In the genomic region with DNA sequence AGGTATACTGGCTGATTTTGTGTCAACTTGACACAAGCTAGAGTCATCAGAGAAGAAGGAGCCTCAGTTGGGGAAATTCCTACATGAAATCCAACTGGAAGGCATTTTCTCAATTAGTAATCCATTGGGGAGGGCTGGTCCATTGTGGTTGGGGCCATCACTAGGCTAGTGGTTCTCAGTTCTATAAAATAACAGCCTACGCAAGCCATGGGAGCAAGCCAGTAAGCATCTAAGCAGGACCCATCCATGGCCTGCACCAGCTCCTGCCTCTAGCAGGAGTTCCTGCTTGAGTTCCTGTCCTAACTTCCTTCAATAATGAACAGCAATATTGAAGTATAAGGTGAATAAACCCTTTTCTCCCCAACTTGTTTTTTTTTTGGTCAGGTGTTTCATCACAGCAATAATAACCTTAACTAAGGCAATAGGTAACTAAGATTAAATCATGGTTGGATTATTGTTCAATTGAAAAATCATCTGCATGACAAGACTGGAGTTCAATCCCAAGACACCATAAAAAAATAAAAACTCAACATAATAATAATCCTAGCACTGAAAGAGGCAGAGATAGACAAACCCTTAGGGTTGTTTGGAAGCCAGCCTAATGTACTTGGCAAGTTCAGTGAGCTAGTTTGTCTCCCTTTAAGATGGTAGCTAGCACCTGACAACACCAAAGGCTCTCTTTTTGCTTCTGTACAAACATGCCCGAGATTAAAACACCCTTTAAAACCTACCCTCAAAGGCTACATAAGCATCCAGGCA, we compare ENCODE assay signal across 26 mouse cellular contexts. TPM values are rescaled to one million over a fixed set of nuclear protein-coding genes. Genes with fewer than 3 reads are reported as not detected.
DNase-seq lines count a peak whose midpoint lies in the region; ATAC-seq lines count a peak whose summit lies in the region.
"Had no signal": no experiment of that assay in that cellular context is flagged by ENCODE, and none has a peak within 500 bp of the region (broad histone marks: within the 10 kb centered on the region; RNA-seq: fewer than 3 reads in every experiment).

No protein-coding gene starts in this region.

- peak; percentile 50 for DNase-seq in heart, adult 11 months
- DNase-seq in heart, adult 9 months (ENCODE audit: low spot score in 2 of 2) = no peak
- DNase-seq in kidney, adult 9 months = peak; percentile 87
- DNase-seq in fat pad, adult 2 months (ENCODE audit: extremely low read depth, low read depth, low spot score) = peak; percentile 23
- DNase-seq: adrenal gland, adult 8-10 months; adrenal gland, postnatal 14 days; adrenal gland, postnatal 36 days; B cell, adult 2 months; cerebellum, adult 11-12 months; cerebellum, adult 2 months; cerebellum, adult 9-10 months; cerebellum, postnatal 10 days; cerebellum, postnatal 25 days had no signal

- ATAC-seq in kidney, embryonic 15.5 days (replicated peaks; ENCODE audit: low FRiP score) = no peak
- ATAC-seq: activated CD4-positive, CD25-positive, alpha-beta regulatory T cell, adult 4 months; CD4-positive, CD25-positive, alpha-beta regulatory T cell, adult 4 months; forebrain, embryonic 14.5 days; forebrain, embryonic 16.5 days; Patski had no signal

- no peak overlapping the region for H3K27ac ChIP-seq in kidney, embryonic 15.5 days
- H3K27ac ChIP-seq: embryonic facial prominence, embryonic 10.5 days; embryonic facial prominence, embryonic 12.5 days; forebrain, embryonic 10.5 days; forebrain, embryonic 12.5 days had no signal

- H3K27me3 ChIP-seq in kidney, embryonic 15.5 days = no peaks in the 10 kb centered on the region
- H3K27me3 ChIP-seq: embryonic facial prominence, embryonic 12.5 days; forebrain, embryonic 12.5 days; Patski had no signal

- H3K36me3 ChIP-seq in kidney, embryonic 15.5 days = no peaks in the 10 kb centered on the region
- H3K36me3 ChIP-seq: embryonic facial prominence, embryonic 10.5 days; embryonic facial prominence, embryonic 12.5 days; forebrain, embryonic 10.5 days; forebrain, embryonic 12.5 days; G1E had no signal

- H3K4me2 ChIP-seq in kidney, embryonic 15.5 days = no peak overlapping the region
- H3K4me2 ChIP-seq: embryonic facial prominence, embryonic 12.5 days; forebrain, embryonic 12.5 days had no signal

- no peak overlapping the region for H3K4me3 ChIP-seq in kidney, embryonic 15.5 days (replicated peaks)
- H3K4me3 ChIP-seq: embryonic facial prominence, embryonic 10.5 days; embryonic facial prominence, embryonic 12.5 days; forebrain, embryonic 10.5 days; forebrain, embryonic 12.5 days had no signal

- 93% methylated on average over 2 of the region's 2 CpGs for WGBS in kidney, embryonic 15.5 days

- H3K4me1 ChIP-seq in kidney, embryonic 15.5 days = no peaks in the 10 kb centered on the region
- H3K4me1 ChIP-seq: embryonic facial prominence, embryonic 10.5 days; embryonic facial prominence, embryonic 12.5 days; forebrain, embryonic 10.5 days; forebrain, embryonic 12.5 days had no signal

- H3K9me3 ChIP-seq in kidney, embryonic 15.5 days (replicated peaks) = no peaks in the 10 kb centered on the region
- H3K9me3 ChIP-seq: embryonic facial prominence, embryonic 10.5 days; embryonic facial prominence, embryonic 12.5 days; forebrain, embryonic 10.5 days; forebrain, embryonic 12.5 days; G1E had no signal

- no peak overlapping the region for H3K9ac ChIP-seq in kidney, embryonic 15.5 days
- H3K9ac ChIP-seq: embryonic facial prominence, embryonic 12.5 days; forebrain, embryonic 12.5 days had no signal

RNA-seq across cellular contexts. Expression of a gene that starts 5.5 kb away (rescaled TPM):
- 2.1 and 2.6 TPM in 2 replicates for polyA plus RNA-seq in kidney, embryonic 15.5 days (2015; fragmentation: Nextera tagmentation; extraction: Ambion mirVana)
- polyA plus RNA-seq: activated CD4-positive, CD25-positive, alpha-beta regulatory T cell, adult 4 months; CD4-positive, CD25-positive, alpha-beta regulatory T cell, adult 4 months; cerebellum, adult 2 months; cortical plate, adult 2 months; embryonic facial prominence, embryonic 10.5 days; embryonic facial prominence, embryonic 12.5 days; forebrain, embryonic 10.5 days; forebrain, embryonic 12.5 days; forebrain, embryonic 14.5 days; forebrain, embryonic 16.5 days; G1E; Patski had no signal

RNA-seq across cellular contexts. Expression of a gene that starts 47.2 kb away (rescaled TPM):
- polyA plus RNA-seq in kidney, embryonic 15.5 days (2015; fragmentation: Nextera tagmentation; extraction: Ambion mirVana) = 26.0 and 29.4 TPM in 2 replicates
- polyA plus RNA-seq: cerebellum, adult 2 months; cortical plate, adult 2 months; embryonic facial prominence, embryonic 10.5 days; embryonic facial prominence, embryonic 12.5 days; embryonic facial prominence, embryonic 14.5 days; forebrain, embryonic 10.5 days; forebrain, embryonic 12.5 days; forebrain, embryonic 14.5 days; forebrain, embryonic 16.5 days; G1E had no signal

Comparison
In these comparisons a context has a peak if more than half of its experiments do, and no peak if none do; other contexts are left out.
1. DNase-seq: peak in heart, adult 11 months (single experiment), kidney, adult 9 months (single experiment) and fat pad, adult 2 months (single experiment); none in heart, adult 9 months (0 of 2).